ENCODE assay signal across 9 mouse cellular contexts in the genomic region with DNA sequence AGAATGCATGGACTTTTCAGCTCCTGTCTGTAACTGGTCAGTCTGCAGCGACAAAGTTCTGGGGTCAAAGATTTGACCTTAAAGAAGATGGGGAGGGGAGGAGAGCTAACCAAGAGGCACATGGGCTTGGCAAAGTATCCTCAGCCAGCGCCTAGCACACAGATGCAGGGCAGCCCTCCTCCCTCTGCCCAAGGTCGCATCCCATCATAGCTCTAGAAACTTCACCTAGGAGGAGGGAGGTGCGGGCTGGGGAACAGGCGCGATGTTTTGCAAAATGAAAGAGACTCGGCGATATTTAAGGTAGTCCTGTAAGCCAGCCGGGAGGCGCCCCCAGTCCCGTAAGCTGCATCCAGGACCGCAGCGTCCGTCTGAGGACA. TPM values are rescaled to one million over a fixed set of nuclear protein-coding genes. Genes with fewer than 3 reads are reported as not detected.
DNase-seq lines count a peak whose midpoint lies in the region; ATAC-seq and TF ChIP-seq lines count a peak whose summit lies in the region.
"Had no signal": no experiment of that assay in that cellular context is flagged by ENCODE, and none has a peak within 500 bp of the region (broad histone marks: within the 10 kb centered on the region; RNA-seq: fewer than 3 reads in every experiment).

No protein-coding gene starts in this region.

- peaks cover 12% of the 10 kb centered on the region for H3K27me3 ChIP-seq in thymus, adult 2 months (ENCODE audit: control insufficient read depth, insufficient read depth, low read length)
- no peaks in the 10 kb centered on the region for H3K27me3 ChIP-seq in limb, embryonic 15.5 days

- H3K4me1 ChIP-seq in thymus, adult 2 months (replicated peaks; ENCODE audit: control insufficient read depth, insufficient read depth, low read length), result peaks cover 2% of the 10 kb centered on the region; the same call in 1 of the 2 replicates
- H3K4me1 ChIP-seq in limb, embryonic 15.5 days, result peaks cover 27% of the 10 kb centered on the region

- H3K9me3 ChIP-seq in limb, embryonic 15.5 days, result no peaks in the 10 kb centered on the region

- H3K4me3 ChIP-seq in gastrocnemius, adult 2 months, result peak overlapping the region; percentile 87
- peak overlapping the region; percentile 22; the same call in 1 of the 2 replicates for H3K4me3 ChIP-seq in thymus, adult 2 months (ENCODE audit: control insufficient read depth, insufficient read depth, low read length)
- peak overlapping the region; percentile 77 for H3K4me3 ChIP-seq in limb, embryonic 15.5 days

- TF ChIP-seq CTCF in gastrocnemius, adult 2 months (IDR thresholded peaks at IDR 0.05), result no peak
- TF ChIP-seq CTCF in thymus, adult 2 months (IDR thresholded peaks at IDR 0.05; ENCODE audit: borderline replicate concordance, control insufficient read depth, extremely low read depth, insufficient read depth, low read length, poor library complexity), result no peak

- TF ChIP-seq POLR2A in thymus, adult 2 months (IDR thresholded peaks at IDR 0.05; ENCODE audit: control insufficient read depth, extremely low read depth, insufficient read depth, low read length, poor library complexity), result no peak

- peak overlapping the region; percentile 58 for H3K9ac ChIP-seq in limb, embryonic 15.5 days

- H3K4me2 ChIP-seq in limb, embryonic 15.5 days, result peak overlapping the region; percentile 91

- H3K27ac ChIP-seq in gastrocnemius, adult 2 months, result peak overlapping the region; percentile 78
- no peak overlapping the region for H3K27ac ChIP-seq in thymus, adult 2 months (ENCODE audit: control insufficient read depth, insufficient read depth, low read length)
- H3K27ac ChIP-seq in limb, embryonic 15.5 days, result peak overlapping the region; percentile 79

- H3K36me3 ChIP-seq in thymus, adult 2 months (ENCODE audit: control insufficient read depth, insufficient read depth, low read length), result no peaks in the 10 kb centered on the region
- H3K36me3 ChIP-seq in limb, embryonic 15.5 days, result no peaks in the 10 kb centered on the region

- no peak for DNase-seq in gastrocnemius, adult 2 months
- DNase-seq in gastrocnemius, postnatal 10 days, result no peak
- no peak for DNase-seq in thymus, adult 2 months
- no peak for DNase-seq in thymus, adult 18-20 months
- no peak for DNase-seq in Muller cell, postnatal 12 days (ENCODE audit: inconsistent ontology term)
- DNase-seq in MN1 (ENCODE audit: low spot score), result no peak
- DNase-seq in left cerebral cortex, postnatal 36 days (ENCODE audit: low spot score in 2 of 2), result no peak

- ATAC-seq in limb, embryonic 15.5 days (ENCODE audit: insufficient number of reproducible peaks, low FRiP score, low TSS enrichment, low read depth), result no peak

- intact Hi-C loops in gastrocnemius, adult 2 months (cut with DNase I), result no loop called here
- intact Hi-C loops in left cerebral cortex, postnatal 36 days (cut with DNase I), result no loop called here

- 6% methylated on average over 14 of the region's 14 CpGs for WGBS in thymus, adult 2 months
- 1% methylated on average over 14 of the region's 14 CpGs for WGBS in limb, embryonic 15.5 days

RNA-seq across cellular contexts. Expression of a gene that starts 0.5 kb away (rescaled TPM):
- 1 to 10 TPM in 1 of 2 experiments, under 1 TPM in 1; 0.69 to 1.3 TPM for total RNA-seq in gastrocnemius, adult 2 months (2021)
- 1 to 10 TPM; 4.5 to 5.5 TPM for total RNA-seq in gastrocnemius, postnatal 10 days (2021)
- polyA plus RNA-seq in thymus, adult 2 months (2012; rRNA removed), result 0.14 and 0.31 TPM in 2 replicates
- 1.4 and 1.9 TPM in 2 replicates for polyA plus RNA-seq in limb, embryonic 15.5 days (2015; fragmentation: Nextera tagmentation; extraction: Ambion mirVana)
- 1 to 10 TPM; 2.3 to 2.8 TPM for total RNA-seq in left cerebral cortex, postnatal 36 days (2021)
- total RNA-seq: common myeloid progenitor, adult 5-6 weeks had no signal

RNA-seq across cellular contexts. Expression of a gene that starts 6.8 kb away (rescaled TPM):
- not detected for total RNA-seq in gastrocnemius, adult 2 months (2021)
- not detected for total RNA-seq in gastrocnemius, postnatal 10 days (2021)
- polyA plus RNA-seq in thymus, adult 2 months (2012; rRNA removed), result not detected in 2 replicates
- polyA plus RNA-seq in limb, embryonic 15.5 days (2015; fragmentation: Nextera tagmentation; extraction: Ambion mirVana), result not detected in 2 replicates
- total RNA-seq in left cerebral cortex, postnatal 36 days (2021), result not detected
- total RNA-seq: common myeloid progenitor, adult 5-6 weeks had no signal

Comparison
In these comparisons a context has a peak if more than half of its experiments do, and no peak if none do; other contexts are left out.
1. H3K4me3 ChIP-seq: peak in every context shown above with its lines; median percentile 87 in gastrocnemius, adult 2 months; 77 in limb, embryonic 15.5 days; 22 in thymus, adult 2 months.